Mouse (Mus musculus) B cell, adult 62 days (primary cell): Measurements from ENCODE around the gene Dnm1l. TPM values are rescaled to one million over a fixed set of nuclear protein-coding genes. Genes with fewer than 3 reads are reported as not detected.

Experiments used
- total RNA-seq: library from RNA; stranded (reverse); gene quantifications from 4 replicates; pipeline ENCODE4 v1.2.4, GENCODE M21; 2023

Gene Dnm1l
- 64.9 to 70.1 TPM (median 67.6 TPM) in 4 replicates for total RNA-seq

DNA sequence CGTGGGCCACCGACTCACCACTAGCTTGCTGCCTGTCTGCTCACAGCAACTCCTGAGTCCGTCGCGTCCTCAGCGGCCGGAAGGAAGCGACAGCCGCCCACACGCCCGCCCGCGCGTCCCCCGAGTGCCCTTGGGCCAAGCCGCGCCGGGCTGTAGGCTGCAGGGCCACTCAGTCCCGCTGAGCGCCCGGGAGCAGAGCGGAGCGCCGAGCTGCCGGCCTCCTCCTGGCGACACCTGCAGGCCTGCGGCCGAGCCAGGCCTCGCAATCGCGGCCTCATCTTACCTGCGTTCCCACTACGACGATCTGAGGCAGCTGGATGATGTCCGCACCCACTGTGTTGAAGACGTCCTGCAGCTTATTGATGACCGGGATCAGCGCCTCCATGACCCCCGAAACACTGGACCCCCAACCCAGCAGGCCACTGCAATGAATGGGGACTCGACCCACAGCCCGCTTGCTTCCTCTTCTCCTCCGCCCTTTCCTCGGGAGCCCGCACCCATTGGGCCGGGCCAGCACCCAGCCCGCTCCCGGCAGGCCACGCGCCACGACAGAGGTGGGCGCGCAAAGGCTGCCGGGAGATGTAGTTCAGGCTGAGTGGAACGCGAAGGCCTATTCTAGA is at the start of gene Dnm1l:
Dnm1l (minus strand) TSS at position 479 of the 620 bp plus-strand sequence.

DNA sequence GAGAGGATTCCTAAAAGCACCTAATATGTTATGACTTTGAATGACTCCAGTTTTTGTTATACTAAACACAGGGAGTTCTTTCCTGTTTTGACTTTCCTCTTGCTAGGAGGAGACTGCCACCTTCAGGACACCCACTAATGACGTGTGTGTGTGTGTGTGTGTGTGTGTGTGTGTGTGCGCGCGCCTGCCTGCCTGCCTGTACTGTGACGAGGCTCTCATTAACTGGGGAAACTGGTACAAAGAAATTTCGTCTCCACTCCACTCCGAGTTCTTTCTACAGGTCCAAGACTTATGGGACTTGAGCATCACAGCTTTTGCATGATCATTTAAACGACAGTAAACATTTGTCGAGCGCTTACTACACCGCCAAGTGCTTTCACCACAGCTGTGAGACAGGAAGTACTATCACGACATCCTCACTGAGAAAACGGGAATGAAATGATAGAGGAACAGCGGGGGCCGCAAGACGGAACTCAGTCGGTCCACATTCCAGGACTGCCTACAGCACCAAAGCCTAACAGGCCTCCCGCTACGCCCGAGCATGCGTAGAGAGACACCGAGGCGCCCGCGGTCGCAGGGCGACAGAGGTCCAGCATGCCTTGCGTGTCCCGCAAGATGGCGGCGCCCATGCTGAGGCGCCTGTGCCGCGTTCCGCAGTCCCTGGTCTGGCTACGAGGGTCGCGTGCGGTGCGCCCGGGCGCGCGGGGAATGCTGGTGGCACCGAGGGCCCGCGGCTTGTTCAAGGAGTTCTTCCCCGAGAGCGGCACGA is 56.2 kb downstream of the Dnm1l start, which contains the start of gene Yars2:
Yars2 (plus strand) TSS at position 597 of the 769 bp plus-strand sequence.

Other genes with a start within 250 kb of the Dnm1l start
- 0.18 to 0.69 TPM (median 0.23 TPM) in 4 replicates for gene Pkp2, start 145.6 kb downstream of the Dnm1l start, total RNA-seq
- gene Yars2, start 56.0 kb downstream of the Dnm1l start, total RNA-seq = 17.9 to 20.7 TPM (median 18.6 TPM) in 4 replicates
- gene Fgd4, start 241.6 kb upstream of the Dnm1l start, total RNA-seq = 0.29 to 1.2 TPM (median 0.92 TPM) in 4 replicates